Mouse (Mus musculus) kidney, embryonic 16.5 days (tissue): ENCODE measurements around the gene Xpa. TPM values are rescaled to one million over a fixed set of nuclear protein-coding genes. Genes with fewer than 3 reads are reported as not detected.
"Not testable (repeated sequence)": the region's sequence is repeated elsewhere in the genome, so short reads cannot be mapped to it uniquely, and the experiment has no call there.

Experiments used
- ATAC-seq: fragments of 200-750 bp; cut with Nextera tagmentation; 2 replicates; pipeline ENCODE4 v1.8.0; 2017; ENCODE audit warnings: moderate TSS enrichment; ENCODE audit not compliant: low FRiP score, low TSS enrichment
- H3K27ac ChIP-seq: fragments of 300-500 bp; sonication (generic); 2 replicates; pipeline ENCODE4 v1.5.1; 2014; ENCODE audit warnings: low read length
- H3K27me3 ChIP-seq: fragments of 300-500 bp; sonication (generic); 2 replicates; pipeline ENCODE4 v1.6.1; 2014; ENCODE audit warnings: low read length, control low read depth, mixed read lengths; ENCODE audit not compliant: insufficient read depth
- H3K36me3 ChIP-seq: fragments of 300-500 bp; sonication (generic); 2 replicates; pipeline ENCODE4 v1.6.1; 2014; ENCODE audit warnings: low read length, control low read depth, mixed read lengths; ENCODE audit not compliant: insufficient read depth
- H3K4me1 ChIP-seq: fragments of 300-500 bp; sonication (generic); 2 replicates; pipeline ENCODE4 v1.6.1; 2014; ENCODE audit warnings: low read length, control low read depth, mixed read lengths; ENCODE audit not compliant: insufficient read depth
- H3K4me2 ChIP-seq: fragments of 300-500 bp; sonication (generic); replicated peaks from 2 replicates; pipeline ENCODE4 v1.6.1; 2014; ENCODE audit warnings: low read depth, low read length
- H3K4me3 ChIP-seq: fragments of 300-500 bp; sonication (generic); 2 replicates; pipeline ENCODE4 v1.5.1; 2014; ENCODE audit warnings: mild to moderate bottlenecking, low read length
- H3K9ac ChIP-seq: fragments of 300-500 bp; sonication (generic); replicated peaks from 2 replicates; pipeline ENCODE4 v1.6.1; 2014; ENCODE audit warnings: low read length
- H3K9me3 ChIP-seq: fragments of 300-500 bp; sonication (generic); 2 replicates; pipeline ENCODE4 v1.6.1; 2016; ENCODE audit warnings: low read length, control low read depth
- WGBS: fragments of 180-500 bp; shearing (Covaris S2); extraction: QIAGEN DNeasy Blood & Tissue Kit; methylation state at CpG from one replicate; pipeline ENCODE4 v1.1.7; 2014; 5-methylcytosine and 5-hydroxymethylcytosine counted together
- polyA plus RNA-seq: library from polyadenylated mRNA; unstranded; fragments of >200 nt; fragmentation: Nextera tagmentation; extraction: Ambion mirVana; gene quantifications from 2 replicates; pipeline ENCODE4 v1.2.1, GENCODE M21; 2015

Gene Xpa
- polyA plus RNA-seq, 1 experiment from 2014 or later = 20.7 TPM

GRCm38 (mm10) chr4:46192011-46192410 lies 4.1 kb downstream of the Xpa start:
- H3K4me1 ChIP-seq = peaks cover 19% of the 10 kb centered on the region
- H3K9ac ChIP-seq, H3K27me3 ChIP-seq, ATAC-seq, H3K4me3 ChIP-seq, H3K4me2 ChIP-seq, H3K27ac ChIP-seq, H3K9me3 ChIP-seq: not testable (repeated sequence)
- H3K36me3 ChIP-seq = peaks cover 27% of the 10 kb centered on the region

DNA sequence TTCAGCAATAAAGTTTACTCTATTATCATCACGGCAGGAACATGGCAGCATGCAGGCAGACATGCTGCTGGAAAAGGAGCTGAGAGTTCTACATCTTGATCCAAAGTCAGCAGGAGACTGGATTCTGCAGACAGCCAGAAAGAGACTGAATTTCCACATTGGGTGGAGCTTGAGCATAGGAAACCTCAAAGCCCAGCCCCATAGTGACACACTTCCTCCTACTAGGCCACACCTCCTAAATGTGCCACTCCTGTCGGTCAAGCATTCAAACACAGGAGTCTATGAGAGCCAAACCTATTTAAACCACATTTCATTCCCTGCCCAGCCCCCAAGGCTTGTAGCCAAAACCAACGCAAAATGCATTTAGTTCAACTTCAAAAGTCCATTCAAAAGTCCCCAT lies 9.6 kb downstream of the Xpa start:
- WGBS = 78% methylated on average over 3 of the region's 3 CpGs
- H3K27ac ChIP-seq = no peak overlapping the region
- H3K4me1 ChIP-seq = peaks cover 5% of the 10 kb centered on the region; the same call in 1 of the 2 replicates
- ATAC-seq = no peak
- no peak overlapping the region for H3K4me2 ChIP-seq
- H3K36me3 ChIP-seq = peaks cover 59% of the 10 kb centered on the region
- H3K9me3 ChIP-seq = no peaks in the 10 kb centered on the region
- no peak overlapping the region for H3K9ac ChIP-seq
- no peaks in the 10 kb centered on the region for H3K27me3 ChIP-seq
- H3K4me3 ChIP-seq = no peak overlapping the region

- no peaks in the 10 kb centered on the region for H3K9me3 ChIP-seq
- H3K27me3 ChIP-seq = no peaks in the 10 kb centered on the region
- peaks cover 5% of the 10 kb centered on the region; the same call in 1 of the 2 replicates for H3K4me1 ChIP-seq
- H3K9ac ChIP-seq = no peak overlapping the region
- H3K4me3 ChIP-seq = no peak overlapping the region
- H3K27ac ChIP-seq = no peak overlapping the region
- H3K4me2 ChIP-seq = no peak overlapping the region
- no peak for ATAC-seq
- H3K36me3 ChIP-seq = peaks cover 59% of the 10 kb centered on the region
- WGBS = 83% methylated on average over 9 of the region's 9 CpGs
Measured at GRCm38 (mm10) chr4:46185890-46186289, 10.2 kb downstream of the Xpa start.

- Histone ChIP-seq H3K27me3 (no peaks in the 10 kb centered on the region), H3K9ac (no peak overlapping the region), H3K27ac (no peak overlapping the region), H3K4me1 (peaks cover 5% of the 10 kb centered on the region; the same call in 1 of the 2 replicates), H3K9me3 (no peaks in the 10 kb centered on the region), H3K36me3 (peaks cover 56% of the 10 kb centered on the region), H3K4me2 (no peak overlapping the region), H3K4me3 (no peak overlapping the region)
- 52% methylated on average over 8 of the region's 8 CpGs for WGBS
- no peak for ATAC-seq
Measured at GRCm38 (mm10) chr4:46185423-46185822, 10.7 kb downstream of the Xpa start.

DNA sequence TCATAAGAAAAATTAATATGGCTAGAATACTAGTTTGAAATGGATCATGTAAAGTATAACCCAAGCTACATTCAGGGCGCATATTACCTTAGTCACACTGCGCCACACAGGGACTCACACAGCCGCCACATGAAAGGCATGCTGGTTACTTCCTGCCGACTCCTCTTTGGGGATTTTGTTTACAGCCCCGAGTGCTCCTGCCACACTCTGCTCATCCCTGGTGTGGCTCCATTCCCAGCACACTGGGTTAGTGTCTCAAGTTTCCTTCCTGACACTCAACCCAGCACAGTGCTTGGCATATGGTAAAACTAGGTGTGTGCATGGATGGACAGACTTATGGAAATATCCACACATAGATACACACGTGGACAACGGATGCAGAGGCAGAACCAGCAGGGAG lies 13.9 kb downstream of the Xpa start:
- 74% methylated on average over 7 of the region's 7 CpGs for WGBS
- peaks cover 59% of the 10 kb centered on the region for H3K36me3 ChIP-seq
- H3K4me2 ChIP-seq = no peak overlapping the region
- no peak overlapping the region for H3K9ac ChIP-seq
- no peaks in the 10 kb centered on the region for H3K9me3 ChIP-seq
- no peaks in the 10 kb centered on the region for H3K4me1 ChIP-seq
- no peaks in the 10 kb centered on the region for H3K27me3 ChIP-seq
- H3K4me3 ChIP-seq = no peak overlapping the region
- H3K27ac ChIP-seq = no peak overlapping the region
- ATAC-seq = no peak

DNA sequence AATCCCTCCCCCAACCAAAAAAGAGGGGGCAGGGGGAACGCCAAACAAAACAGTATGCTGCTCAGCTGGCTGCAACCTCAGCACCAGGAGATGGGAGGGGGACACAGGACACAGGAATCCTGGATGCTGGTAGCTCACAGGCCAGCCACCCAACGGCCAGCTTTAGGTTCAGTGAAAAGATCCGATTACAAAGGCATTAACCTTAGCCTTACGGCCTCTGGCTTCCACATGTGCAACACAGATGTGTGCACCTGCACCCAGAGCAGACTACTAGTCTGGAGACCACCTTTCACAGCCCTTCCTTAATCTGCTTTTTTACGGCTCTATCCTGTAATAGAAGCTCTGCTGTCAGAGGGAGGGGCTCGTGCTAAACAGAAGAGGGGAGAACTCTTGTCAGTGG lies 14.9 kb downstream of the Xpa start:
- Histone ChIP-seq H3K27ac (no peak overlapping the region), H3K4me1 (no peaks in the 10 kb centered on the region), H3K4me2 (no peak overlapping the region), H3K4me3 (no peak overlapping the region), H3K9me3 (no peaks in the 10 kb centered on the region), H3K9ac (no peak overlapping the region), H3K36me3 (peaks cover 58% of the 10 kb centered on the region), H3K27me3 (no peaks in the 10 kb centered on the region)
- WGBS = 35% methylated on average over 6 of the region's 6 CpGs
- ATAC-seq = no peak

DNA sequence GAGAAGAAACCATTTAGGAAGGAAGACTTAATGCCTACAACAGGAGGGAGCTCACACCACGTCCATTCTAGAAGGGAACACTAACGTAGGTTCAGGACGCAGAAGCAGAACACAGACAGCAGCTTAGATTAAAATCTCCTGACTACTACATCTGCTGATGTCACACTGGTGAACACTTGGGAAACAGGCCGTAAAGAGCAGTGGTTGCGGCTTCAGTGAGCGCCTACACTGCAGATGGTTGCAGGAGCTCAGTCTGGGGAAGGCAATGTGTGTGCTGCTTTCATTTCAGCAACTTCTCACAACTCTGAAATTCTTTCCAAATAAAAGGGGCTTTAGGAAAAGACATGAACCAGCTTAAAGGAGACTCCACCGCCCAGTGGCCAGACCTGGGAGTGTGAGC lies 18.6 kb downstream of the Xpa start:
- no peak overlapping the region for H3K4me2 ChIP-seq
- no peak overlapping the region for H3K9ac ChIP-seq
- ATAC-seq = no peak
- no peaks in the 10 kb centered on the region for H3K4me1 ChIP-seq
- H3K4me3 ChIP-seq = no peak overlapping the region
- no peaks in the 10 kb centered on the region for H3K27me3 ChIP-seq
- no peak overlapping the region for H3K27ac ChIP-seq
- peaks cover 69% of the 10 kb centered on the region for H3K36me3 ChIP-seq
- WGBS = 83% methylated on average over 7 of the region's 7 CpGs
- H3K9me3 ChIP-seq = no peaks in the 10 kb centered on the region

DNA sequence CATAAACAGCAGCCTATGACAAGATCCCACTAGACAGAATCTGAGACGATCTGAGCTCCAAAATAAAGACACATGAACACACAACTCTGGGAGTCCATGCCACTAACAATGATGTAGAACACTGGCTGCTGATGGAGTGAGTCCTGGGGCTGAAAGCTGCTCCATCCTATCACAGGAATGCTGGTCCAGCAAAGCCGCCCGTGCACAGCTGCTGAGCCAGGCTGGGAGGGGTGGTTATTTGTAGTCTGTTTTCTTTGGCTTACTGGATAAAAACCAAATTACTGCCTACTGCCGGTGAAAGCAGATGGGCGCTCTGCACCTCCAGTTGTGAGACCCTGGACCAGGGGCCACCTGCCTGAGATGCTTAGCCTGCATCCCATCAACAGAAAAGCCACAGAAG lies 19.1 kb downstream of the Xpa start:
- H3K4me1 ChIP-seq = no peaks in the 10 kb centered on the region
- no peak overlapping the region for H3K4me2 ChIP-seq
- peaks cover 67% of the 10 kb centered on the region for H3K36me3 ChIP-seq
- no peaks in the 10 kb centered on the region for H3K9me3 ChIP-seq
- H3K27me3 ChIP-seq = no peaks in the 10 kb centered on the region
- no peak overlapping the region for H3K4me3 ChIP-seq
- H3K27ac ChIP-seq = no peak overlapping the region
- no peak for ATAC-seq
- 71% methylated on average over 5 of the region's 5 CpGs for WGBS
- no peak overlapping the region for H3K9ac ChIP-seq

- Histone ChIP-seq H3K27me3 (no peaks in the 10 kb centered on the region), H3K9ac (no peak overlapping the region), H3K9me3 (no peaks in the 10 kb centered on the region), H3K4me1 (no peaks in the 10 kb centered on the region), H3K4me3 (no peak overlapping the region), H3K27ac (no peak overlapping the region), H3K36me3 (peaks cover 68% of the 10 kb centered on the region), H3K4me2 (no peak overlapping the region)
- ATAC-seq = no peak
- 79% methylated on average over 4 of the region's 4 CpGs for WGBS
Measured at GRCm38 (mm10) chr4:46176313-46176712, 19.8 kb downstream of the Xpa start.

GRCm38 (mm10) chr4:46171761-46172160 lies 24.4 kb downstream of the Xpa start:
- Histone ChIP-seq H3K4me3 (no peak overlapping the region), H3K36me3 (peaks cover 80% of the 10 kb centered on the region), H3K27me3 (no peaks in the 10 kb centered on the region), H3K9ac (no peak overlapping the region), H3K4me1 (no peaks in the 10 kb centered on the region), H3K9me3 (no peaks in the 10 kb centered on the region), H3K4me2 (no peak overlapping the region), H3K27ac (no peak overlapping the region)
- no peak for ATAC-seq
- WGBS = 56% methylated on average over 7 of the region's 7 CpGs

GRCm38 (mm10) chr4:46165831-46166230 lies 30.3 kb downstream of the Xpa start:
- Histone ChIP-seq H3K27me3 (no peaks in the 10 kb centered on the region), H3K9ac (no peak overlapping the region), H3K27ac (no peak overlapping the region), H3K9me3 (no peaks in the 10 kb centered on the region), H3K36me3 (peaks cover 71% of the 10 kb centered on the region), H3K4me2 (no peak overlapping the region), H3K4me1 (no peaks in the 10 kb centered on the region), H3K4me3 (no peak overlapping the region)
- no peak for ATAC-seq
- WGBS = 96% methylated on average over 5 of the region's 5 CpGs
